Mouse (Mus musculus): ENCODE results near the gene Ssx2ip. TPM values are rescaled to one million over a fixed set of nuclear protein-coding genes. Genes with fewer than 3 reads are reported as not detected.

The Ssx2ip gene
- polyA plus RNA-seq (2012; rRNA removed) = 12.5 and 13.4 TPM in 2 replicates

GRCm38 (mm10) chr3:146404311-146405201 is at the start of gene Ssx2ip:
TSS of gene Ssx2ip (plus strand) at chr3:146404642.

GRCm38 (mm10) chr3:146449745-146450250 is 45.4 kb downstream of the Ssx2ip start, which contains the start of gene Ctbs:
TSS of gene Ctbs (plus strand) at chr3:146449795.

Other genes starting within 250 kb of the Ssx2ip start
- gene Lpar3, start 183.7 kb upstream of the Ssx2ip start, polyA plus RNA-seq (2012; rRNA removed) = 0.23 and 0.46 TPM in 2 replicates
- 2.4 and 3.0 TPM in 2 replicates for gene Ctbs, start 45.2 kb downstream of the Ssx2ip start, polyA plus RNA-seq (2012; rRNA removed)
- 10.0 and 10.9 TPM in 2 replicates for gene Spata1, start 95.1 kb downstream of the Ssx2ip start, polyA plus RNA-seq (2012; rRNA removed)
- gene Gng5, start 95.2 kb downstream of the Ssx2ip start, polyA plus RNA-seq (2012; rRNA removed) = 216 and 226 TPM in 2 replicates
- gene Rpf1, start 116.8 kb downstream of the Ssx2ip start, polyA plus RNA-seq (2012; rRNA removed) = 46.6 and 51.9 TPM in 2 replicates
- gene Uox, start 165.8 kb downstream of the Ssx2ip start, polyA plus RNA-seq (2012; rRNA removed) = 0.11 TPM in 1 of 2 replicates, not detected in the other
- not detected in 2 replicates for gene Dnase2b, start 211.0 kb downstream of the Ssx2ip start, polyA plus RNA-seq (2012; rRNA removed)
- not detected in 2 replicates for gene 4930503B20Rik, start 246.7 kb downstream of the Ssx2ip start, polyA plus RNA-seq (2012; rRNA removed)

Data from central nervous system, embryonic 14 days (tissue).